Mouse (Mus musculus): ENCODE results near the gene Arf3.
"Not testable (repeated sequence)": the region's sequence is repeated elsewhere in the genome, so short reads cannot be mapped to it uniquely, and the experiment has no call there.

Arf3 gene

DNA sequence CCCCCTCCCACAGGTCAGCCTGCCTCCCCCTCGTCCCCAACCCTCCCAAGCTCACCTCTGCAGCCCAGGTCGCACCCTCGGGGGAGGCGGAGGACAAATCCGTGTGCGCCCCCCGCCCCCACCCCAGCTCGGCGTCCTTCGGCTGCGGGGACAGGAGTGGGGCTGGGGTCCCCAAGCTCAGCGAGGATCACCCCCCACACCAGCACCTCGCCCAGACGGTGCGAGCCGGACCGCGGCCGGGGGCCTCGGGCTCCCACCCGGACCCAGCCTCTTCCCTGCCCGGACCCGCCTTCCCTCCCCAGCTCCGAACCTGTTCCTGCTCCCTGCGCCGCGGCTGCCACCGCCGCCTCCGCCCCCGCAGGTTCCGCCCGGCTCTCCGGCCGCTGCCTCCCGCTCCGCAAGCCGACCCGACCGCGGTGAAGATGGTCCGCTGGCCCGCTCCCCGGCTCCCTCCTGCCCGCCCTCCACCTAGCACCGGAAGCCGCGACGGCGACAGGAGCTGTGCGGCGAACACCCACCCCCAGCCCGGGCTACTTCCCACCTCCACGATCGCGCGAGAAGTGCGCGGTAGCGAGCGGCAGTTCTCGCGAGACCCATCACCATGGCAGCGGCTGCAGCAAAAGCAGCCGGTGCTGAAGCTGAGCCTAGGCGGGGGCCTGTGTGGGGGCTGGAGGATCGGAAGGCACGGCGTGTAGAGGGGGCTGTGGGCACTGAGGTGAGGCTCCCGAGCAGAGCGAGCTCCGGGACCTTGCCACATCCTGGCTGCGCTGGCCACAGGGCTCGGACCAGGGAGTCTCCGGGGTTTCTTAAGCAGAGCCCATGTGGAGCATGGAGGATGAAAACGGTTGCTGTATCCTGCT is at the start of gene Arf3:
TSS of gene Arf3 (minus strand) at position 545 of the 860 bp plus-strand sequence.
- DNase-seq, result peak; percentile 97

- DNase-seq, result not testable (repeated sequence)
These were observed 47.2 kb upstream of the Arf3 start for GRCm38 (mm10) chr15:98810212-98810611.

DNA sequence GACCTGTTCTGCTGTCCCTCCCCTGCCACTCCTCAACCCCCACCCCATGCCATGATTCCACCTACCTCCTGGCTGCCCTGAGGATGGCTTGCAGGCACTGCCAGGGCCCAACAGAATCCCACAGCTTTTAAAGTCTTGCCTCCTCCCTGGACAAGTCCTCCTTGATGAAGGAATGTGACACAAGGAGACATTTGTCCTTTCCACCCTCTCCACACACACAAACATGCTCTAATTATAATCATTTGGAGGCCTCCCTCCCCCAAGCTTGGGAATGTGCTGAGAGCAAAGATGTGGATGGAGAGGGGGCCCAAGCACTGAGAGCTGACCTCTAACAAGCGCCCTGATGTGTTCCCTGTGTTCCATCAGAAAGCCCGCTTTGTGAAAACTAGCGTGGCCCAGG is 46.4 kb upstream of the Arf3 start, which contains the start of gene Ddn:
TSS of gene Ddn (minus strand) at position 101 of the 400 bp plus-strand sequence.
- DNase-seq, result no peak

GRCm38 (mm10) chr15:98808651-98809134 is 45.7 kb upstream of the Arf3 start:
- DNase-seq, result no peak

DNA sequence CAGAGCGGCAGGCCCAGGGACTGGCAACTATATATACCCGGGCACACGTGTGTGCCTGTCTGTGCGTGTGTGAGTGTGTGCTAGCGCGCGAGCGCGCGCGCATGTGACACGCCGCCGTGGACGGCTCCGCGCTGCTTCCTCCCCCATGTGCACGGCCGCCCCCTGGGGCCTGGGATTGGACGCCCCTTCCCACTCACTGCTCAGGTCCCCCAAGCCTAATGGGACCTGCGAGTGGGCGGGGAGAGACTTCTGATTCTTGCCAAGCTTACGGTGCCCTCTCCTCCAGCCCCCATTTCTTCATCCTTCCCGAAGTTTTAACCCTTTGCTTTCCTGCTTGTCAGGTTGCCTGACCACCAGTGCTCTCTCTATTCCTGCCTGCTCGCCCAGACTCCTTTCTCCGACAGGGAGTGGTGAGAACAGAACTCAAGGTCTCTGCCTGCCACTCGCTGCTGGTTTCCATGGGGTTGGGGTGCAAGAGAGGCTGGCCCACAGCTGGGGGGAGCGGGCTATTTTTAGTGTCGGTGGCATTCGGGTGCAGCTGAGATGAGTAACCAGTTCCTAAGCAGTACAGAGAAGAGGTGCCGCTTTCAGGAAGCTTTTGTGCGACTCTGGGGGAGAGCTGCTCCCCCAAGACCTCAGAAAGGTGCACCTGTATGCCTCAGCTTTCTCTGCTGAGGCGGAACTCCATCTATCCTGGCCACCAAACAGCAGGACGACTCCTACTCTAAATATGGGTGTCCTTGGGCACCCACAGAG is 45.1 kb upstream of the Arf3 start:
- DNase-seq, result no peak

GRCm38 (mm10) chr15:98806809-98807770 is 44.1 kb upstream of the Arf3 start:
- peak; percentile 40 for DNase-seq

- DNase-seq, result no peak
These were observed 43.2 kb upstream of the Arf3 start for GRCm38 (mm10) chr15:98806071-98806808.

DNA sequence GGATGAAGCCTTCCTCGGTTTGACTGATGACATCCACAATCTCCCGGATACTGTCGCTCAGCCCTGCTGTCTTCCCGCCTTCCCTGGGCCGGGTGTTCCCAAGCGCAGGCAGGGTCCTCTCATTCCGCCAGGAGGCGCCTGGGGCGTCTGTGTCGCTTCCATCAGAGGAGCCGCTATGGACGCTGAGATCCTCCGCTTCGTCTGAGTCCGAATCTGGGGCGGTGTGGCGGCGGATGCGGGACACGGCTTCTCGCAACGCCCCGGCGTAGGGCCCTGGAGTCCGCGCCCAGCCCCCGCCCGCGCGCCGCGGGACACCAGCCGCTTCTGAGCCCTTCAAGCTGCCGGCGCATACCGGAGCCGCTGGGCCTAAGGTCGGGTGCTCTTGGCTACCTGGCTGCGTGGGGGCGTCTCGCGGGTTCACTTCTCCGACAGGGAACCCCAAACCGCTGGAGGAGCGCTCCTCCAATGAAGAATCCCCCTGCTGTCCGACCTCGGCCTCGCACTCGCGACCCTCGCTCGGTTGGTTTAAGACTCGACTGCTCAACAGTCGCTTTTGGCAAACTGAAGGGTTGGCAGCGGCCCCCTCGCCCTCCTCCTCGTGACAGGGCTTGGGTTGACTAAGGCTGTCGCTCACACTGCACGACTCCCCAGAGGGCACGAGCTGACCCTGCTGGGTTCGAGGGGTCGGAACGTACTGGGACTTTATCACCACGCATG is 42.5 kb upstream of the Arf3 start:
- DNase-seq, result peak; percentile 76

GRCm38 (mm10) chr15:98804054-98804453 is 41.0 kb upstream of the Arf3 start:
- peak; percentile 91 for DNase-seq

DNA sequence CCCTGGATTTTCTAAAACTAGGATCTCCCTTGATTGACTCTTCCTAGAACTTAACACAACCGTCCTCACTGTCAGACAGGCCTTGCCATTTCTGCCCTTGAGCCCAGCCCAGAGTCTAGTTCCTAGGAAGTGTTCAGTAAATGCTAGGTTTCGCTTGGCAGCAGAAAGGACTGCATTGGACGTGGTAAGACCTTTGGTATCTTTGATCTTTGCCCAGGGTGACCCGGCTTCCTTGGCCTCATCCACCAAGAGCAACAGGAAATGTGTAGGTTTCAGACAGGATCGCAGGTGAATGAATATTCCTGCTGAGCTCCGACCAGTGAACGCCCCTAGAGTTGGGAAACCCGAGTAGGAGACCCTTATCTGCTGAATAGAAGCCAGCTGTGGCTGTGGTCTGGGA is 39.9 kb upstream of the Arf3 start:
- DNase-seq, result no peak

GRCm38 (mm10) chr15:98799396-98799795 is 36.4 kb upstream of the Arf3 start:
- peak; percentile 87 for DNase-seq

DNA sequence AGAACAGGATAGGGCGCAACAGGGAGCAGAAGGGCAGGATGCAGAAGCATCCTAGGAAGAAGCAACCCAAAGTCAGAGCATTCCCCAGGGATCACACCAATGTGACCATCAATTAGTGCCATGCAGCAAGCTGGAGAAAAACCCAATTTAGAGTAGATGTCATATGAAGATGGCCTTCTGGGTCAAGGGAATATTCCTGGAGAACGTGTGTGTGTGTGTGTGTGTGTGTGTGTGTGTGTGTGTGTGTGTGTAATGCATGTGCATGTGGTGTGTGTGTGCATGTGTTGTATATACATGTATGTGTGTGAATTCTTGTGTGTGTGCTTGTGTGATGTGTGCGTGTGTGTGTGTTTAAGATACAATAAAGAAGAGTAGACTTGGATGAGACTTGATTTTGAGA is 35.9 kb upstream of the Arf3 start:
- DNase-seq, result no peak

DNA sequence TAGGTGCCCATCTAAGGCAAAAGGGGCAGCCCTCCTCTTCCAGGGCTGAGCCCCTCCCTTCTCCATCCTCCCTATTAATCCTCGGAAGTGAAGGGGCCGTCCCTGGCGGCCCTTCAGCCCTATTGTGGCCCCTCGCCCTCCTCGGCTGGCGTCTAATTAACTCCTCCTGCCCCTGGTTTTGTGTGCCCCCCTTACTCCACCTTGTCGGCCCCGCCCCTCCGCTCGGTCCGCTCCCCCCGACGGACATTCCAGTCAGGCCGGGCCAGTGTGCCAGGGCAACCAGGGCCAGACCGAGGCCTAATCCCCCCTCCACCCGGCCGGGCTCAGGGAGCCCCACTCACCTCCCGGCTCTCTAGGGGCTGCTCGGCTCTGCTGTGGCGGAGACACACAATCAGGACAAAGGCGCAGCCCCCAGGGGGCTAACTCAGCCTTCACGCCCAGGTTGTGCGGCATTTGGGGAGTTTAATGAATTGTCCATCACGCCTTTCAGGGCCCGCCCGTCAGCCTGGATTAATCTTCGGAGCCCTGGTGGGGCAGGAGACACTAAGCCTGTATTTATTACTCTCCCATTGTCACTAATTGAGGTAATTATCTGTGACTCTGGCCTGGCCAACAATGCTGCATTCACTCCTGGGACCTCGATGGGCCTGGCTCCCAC is 35.0 kb upstream of the Arf3 start:
- no peak for DNase-seq

DNA sequence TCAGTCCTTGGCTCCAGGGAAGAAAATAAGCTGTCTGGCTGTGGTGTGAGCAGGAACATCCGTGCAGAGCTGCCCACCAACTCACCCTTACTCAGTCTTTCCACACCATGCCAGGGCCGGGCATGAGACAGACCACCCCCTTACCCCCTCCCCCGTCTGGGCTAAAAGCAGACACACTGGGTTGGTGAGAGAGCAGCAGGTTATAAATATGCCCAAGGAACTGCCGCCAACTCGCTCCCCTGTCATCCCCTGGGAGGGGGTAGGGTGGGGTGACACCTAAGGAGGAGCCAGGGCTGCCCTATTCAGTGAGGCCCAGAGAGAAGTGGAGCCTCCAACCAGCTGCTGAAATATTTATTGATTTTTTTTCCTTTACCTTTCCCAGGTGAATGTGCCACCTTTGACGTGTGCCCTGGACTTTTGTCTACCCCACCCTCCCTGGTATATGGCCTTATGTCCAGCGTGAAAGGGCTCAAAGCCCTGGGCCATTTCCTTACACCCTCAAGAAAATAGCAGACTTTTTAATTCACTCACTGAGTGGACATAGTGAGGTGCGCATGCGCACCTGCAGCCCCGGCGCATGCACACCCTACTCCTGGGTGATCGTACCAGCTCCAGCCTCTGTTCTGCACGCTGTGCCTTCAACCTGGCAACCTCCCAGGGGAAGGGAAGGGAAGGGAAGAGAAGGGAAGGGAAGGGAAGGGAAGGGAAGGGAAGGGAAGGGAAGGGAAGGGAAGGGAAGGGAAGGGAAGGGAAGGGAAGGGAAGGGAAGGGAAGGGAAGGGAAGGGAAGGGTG is 34.0 kb upstream of the Arf3 start:
- DNase-seq, result no peak

GRCm38 (mm10) chr15:98793141-98793698 is 30.2 kb upstream of the Arf3 start:
- DNase-seq, result no peak

DNA sequence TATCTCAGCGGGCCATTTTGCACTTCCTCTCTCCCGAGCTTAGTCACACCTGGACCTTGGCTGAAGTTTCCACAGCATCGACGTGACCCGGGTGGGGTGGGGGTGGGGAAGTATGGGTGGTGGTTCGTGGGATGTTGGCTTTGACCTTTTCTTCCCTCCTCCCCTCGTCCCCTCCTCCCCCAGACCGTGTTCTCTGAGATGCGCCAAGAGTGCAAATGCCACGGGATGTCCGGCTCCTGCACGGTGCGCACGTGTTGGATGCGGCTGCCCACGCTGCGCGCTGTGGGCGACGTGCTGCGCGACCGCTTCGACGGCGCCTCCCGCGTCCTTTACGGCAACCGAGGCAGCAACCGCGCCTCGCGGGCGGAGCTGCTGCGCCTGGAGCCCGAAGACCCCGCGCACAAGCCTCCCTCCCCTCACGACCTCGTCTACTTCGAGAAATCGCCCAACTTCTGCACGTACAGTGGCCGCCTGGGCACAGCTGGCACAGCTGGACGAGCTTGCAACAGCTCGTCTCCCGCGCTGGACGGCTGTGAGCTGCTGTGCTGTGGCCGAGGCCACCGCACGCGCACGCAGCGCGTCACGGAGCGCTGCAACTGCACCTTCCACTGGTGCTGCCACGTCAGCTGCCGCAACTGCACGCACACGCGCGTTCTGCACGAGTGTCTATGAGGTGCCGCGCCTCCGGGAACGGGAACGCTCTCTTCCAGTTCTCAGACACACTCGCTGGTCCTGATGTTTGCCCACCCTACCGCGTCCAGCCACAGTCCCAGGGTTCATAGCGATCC is 29.4 kb upstream of the Arf3 start:
- DNase-seq, result no peak

DNA sequence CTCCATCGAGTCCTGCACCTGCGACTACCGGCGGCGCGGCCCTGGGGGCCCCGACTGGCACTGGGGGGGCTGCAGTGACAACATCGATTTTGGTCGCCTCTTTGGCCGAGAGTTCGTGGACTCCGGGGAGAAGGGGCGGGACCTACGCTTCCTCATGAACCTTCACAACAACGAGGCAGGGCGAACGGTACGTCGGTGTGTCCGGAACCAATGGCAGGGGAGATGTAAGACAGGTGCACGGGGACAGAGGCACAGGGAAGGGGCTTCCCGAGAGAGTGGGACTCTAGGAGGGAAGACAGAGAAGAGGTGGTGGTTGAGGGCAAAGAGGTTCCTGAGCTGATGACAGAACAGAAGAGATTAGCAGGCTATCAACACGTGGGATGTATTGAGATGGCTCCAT is 28.8 kb upstream of the Arf3 start:
- no peak for DNase-seq

DNA sequence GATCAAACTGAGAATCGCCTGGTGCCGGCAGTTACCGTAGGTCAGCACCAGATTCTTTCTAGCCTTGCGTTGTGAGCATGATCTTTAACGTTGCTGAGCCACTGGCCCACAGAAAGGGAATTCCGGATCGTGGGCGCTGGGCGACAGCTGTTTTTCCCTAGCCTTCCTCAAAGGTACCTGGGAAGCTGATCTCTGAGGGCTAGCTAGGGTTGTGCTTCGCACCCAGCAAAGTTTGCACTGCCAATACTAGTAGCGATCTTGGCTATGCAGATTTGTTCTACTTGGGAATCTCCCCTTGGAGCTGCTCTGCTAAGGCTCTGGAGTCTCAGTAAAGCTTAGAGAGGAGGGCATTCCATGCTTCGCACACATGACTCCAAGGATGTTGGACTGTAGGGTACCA is 28.2 kb upstream of the Arf3 start:
- no peak for DNase-seq

DNA sequence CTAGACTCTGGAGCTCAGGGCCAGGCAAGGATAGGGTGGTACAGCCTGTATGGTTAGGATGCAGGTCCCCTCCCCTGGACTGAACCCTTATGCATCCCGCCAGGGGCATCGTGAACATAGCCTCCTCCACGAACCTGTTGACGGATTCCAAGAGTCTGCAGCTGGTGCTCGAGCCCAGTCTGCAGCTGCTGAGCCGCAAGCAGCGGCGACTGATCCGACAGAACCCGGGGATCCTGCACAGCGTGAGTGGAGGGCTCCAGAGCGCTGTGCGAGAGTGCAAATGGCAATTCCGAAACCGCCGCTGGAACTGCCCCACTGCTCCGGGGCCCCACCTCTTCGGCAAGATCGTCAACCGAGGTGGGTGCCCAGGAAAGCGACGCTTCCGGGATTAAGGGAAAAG is 27.7 kb upstream of the Arf3 start:
- DNase-seq, result no peak

Data from kidney, adult 18-20 months (tissue).